Mouse (Mus musculus): Measurements from ENCODE around the gene Mgat2. TPM values are rescaled to one million over a fixed set of nuclear protein-coding genes. Genes with fewer than 3 reads are reported as not detected.

The Mgat2 gene
- polyA plus RNA-seq, 2 experiments from 2014 or later: 23.3 to 23.5 TPM

DNA sequence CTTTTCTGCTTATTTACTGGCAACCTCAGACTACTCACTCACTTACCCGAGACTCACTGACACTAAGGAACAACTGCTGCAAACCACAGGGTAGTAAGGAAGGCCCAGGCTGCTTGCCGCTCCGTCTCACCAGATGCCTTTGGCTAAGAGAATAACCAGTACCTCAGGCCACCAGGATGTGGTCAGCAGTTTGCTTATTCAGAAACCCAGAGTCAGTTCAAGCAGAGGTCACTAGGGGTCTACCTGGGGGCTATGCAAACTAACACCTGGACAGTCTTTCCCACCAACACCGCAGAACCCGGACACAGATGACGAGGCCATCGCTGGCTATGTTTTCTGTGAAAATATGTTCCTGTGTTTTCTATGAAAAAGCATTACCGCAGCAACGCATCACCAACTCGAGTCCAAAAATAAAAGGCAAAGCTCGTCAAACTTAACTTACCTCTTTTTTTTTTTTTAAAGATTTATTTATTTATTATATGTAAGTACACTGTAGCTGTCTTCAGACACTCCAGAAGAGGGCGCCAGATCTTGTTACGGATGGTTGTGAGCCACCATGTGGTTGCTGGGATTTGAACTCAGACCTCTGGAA, 29.3 kb downstream of the Mgat2 start:
- ATAC-seq: no peak

GRCm38 (mm10) chr12:69214393-69214792, 30.4 kb downstream of the Mgat2 start:
- ATAC-seq: no peak

DNA sequence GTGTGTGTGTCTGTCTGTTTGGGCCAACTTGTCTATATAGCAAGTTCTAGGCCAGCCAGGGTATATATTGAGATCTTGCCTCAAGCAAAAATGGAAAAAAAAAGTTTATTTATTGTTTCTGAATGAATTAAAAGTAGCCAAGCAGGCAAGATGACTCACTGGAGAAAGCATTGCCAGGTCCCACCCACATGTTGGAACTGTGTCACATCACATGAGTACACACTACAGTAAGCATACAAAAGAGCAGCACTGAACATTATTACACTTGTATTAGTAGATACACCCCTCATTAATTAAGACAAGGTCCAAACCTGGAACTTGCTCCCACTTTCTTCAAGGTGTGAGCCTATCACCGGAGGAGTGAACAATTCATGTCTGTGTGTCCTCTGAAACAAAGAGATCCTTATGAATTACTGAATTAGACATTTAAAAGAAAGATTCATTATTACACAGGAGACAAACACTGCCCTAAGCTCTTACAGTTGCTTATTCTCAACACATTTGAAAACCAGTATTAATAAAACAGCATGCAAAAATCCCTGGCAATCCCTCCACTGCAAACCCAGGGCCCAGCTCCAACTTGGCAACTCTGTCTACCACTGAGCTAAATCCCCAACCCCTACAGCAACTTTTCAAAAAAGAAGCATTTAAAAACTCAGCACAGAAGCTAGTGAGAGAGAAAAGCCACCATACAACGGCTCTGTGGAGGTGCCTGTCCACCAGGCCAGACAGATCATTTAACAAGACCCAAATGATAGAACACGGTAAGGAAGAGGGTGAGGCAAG, 31.2 kb downstream of the Mgat2 start:
- ATAC-seq: no peak

GRCm38 (mm10) chr12:69216587-69216986, 32.6 kb downstream of the Mgat2 start:
- ATAC-seq: no peak

DNA sequence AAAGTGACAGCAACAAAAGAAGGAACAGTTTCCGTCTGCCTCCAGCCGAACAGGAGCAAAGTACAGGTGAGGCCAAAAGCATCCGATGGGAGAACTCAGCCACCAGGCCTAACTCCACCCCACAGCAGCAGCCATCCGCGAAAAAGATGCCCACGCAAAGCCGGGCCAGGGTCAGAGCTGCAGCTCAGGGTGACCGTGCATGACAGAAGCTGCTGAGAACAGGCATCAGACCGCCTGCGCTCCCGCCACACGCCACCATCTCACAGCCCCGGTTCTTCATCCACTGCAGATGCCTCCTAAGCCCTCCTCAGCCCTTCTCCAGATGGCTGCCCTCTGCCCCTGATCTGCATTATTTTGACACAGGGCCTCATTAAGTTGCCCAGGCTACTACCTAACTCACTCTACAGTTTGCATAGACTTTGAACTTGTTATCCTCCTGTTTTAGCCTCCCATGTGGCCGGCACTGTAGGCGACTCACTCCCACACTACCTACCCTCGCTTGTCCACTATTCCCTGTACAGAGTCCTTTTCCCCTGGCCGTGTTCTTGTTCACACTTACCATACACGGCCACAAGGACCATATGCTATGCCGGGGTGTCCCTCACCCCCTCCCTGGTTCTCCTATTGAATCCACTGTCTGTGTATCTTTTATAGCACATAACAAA, 36.8 kb downstream of the Mgat2 start:
- ATAC-seq: no peak

- ATAC-seq: peak; percentile 88
Measured at GRCm38 (mm10) chr12:69227776-69228466, 44.0 kb downstream of the Mgat2 start, which contains the start of gene Pole2. Pole2 (minus strand) TSS chr12:69228195.

DNA sequence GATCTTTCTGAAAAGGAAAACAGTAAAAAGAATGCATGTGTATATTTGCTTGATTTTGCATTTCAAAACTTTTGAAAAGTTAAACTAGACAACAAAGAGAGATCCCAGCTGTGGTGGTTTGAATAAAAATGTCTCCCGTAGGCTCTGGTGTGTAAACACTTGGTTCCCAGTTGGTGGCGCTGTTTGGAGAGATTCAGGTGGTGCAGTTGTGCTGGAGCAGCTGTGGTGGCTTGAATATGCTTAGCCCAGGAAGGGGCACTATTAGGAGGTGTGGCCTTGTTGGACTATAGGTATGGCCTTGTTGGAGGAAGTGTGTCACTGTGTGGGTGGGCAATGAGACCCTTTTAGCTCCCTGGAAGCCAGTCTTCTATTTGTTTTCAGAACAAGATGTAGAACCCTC, 45.3 kb downstream of the Mgat2 start:
- ATAC-seq: no peak

- ATAC-seq: no peak
Measured at GRCm38 (mm10) chr12:69235782-69236181, 51.8 kb downstream of the Mgat2 start.

Other genes with a start within 250 kb of the Mgat2 start
- gene Rps29, start 25.0 kb upstream of the Mgat2 start, polyA plus RNA-seq (2017; shearing (Covaris generic)): 1,000 to 10,000 TPM; 2,273 to 4,022 TPM
- 1 to 10 TPM; 1.7 to 4.0 TPM for gene Lrr1, start 15.3 kb upstream of the Mgat2 start, polyA plus RNA-seq (2017; shearing (Covaris generic))
- gene Rpl36al, start 74 bp upstream of the Mgat2 start, polyA plus RNA-seq (2017; shearing (Covaris generic)): 100 to 1,000 TPM; 638 to 650 TPM
- 10 to 100 TPM in 1 of 2 experiments, 1 to 10 TPM in 1; 8.2 to 10.3 TPM for gene Gm49383, start 12.9 kb downstream of the Mgat2 start, polyA plus RNA-seq (2017; shearing (Covaris generic))
- gene Dnaaf2, start 14.3 kb downstream of the Mgat2 start, polyA plus RNA-seq (2017; shearing (Covaris generic)): 1 to 10 TPM; 3.3 to 5.2 TPM
- gene Gm49384, start 20.1 kb downstream of the Mgat2 start, polyA plus RNA-seq (2017; shearing (Covaris generic)): 1 to 10 TPM; 8.2 to 9.1 TPM
- gene Pole2, start 44.0 kb downstream of the Mgat2 start, polyA plus RNA-seq (2017; shearing (Covaris generic)): 10 to 100 TPM; 14.2 to 15.5 TPM
- 10 to 100 TPM; 13.0 to 26.6 TPM for gene Klhdc1, start 57.0 kb downstream of the Mgat2 start, polyA plus RNA-seq (2017; shearing (Covaris generic))
- 10 to 100 TPM; 11.8 to 19.7 TPM for gene Klhdc2, start 112.5 kb downstream of the Mgat2 start, polyA plus RNA-seq (2017; shearing (Covaris generic))
- 100 to 1,000 TPM; 138 to 148 TPM for gene Nemf, start 173.0 kb downstream of the Mgat2 start, polyA plus RNA-seq (2017; shearing (Covaris generic))
- 10 to 100 TPM; 35.2 to 74.5 TPM for gene Arf6, start 188.0 kb downstream of the Mgat2 start, polyA plus RNA-seq (2017; shearing (Covaris generic))
- not detected for gene Gm9887, start 188.3 kb downstream of the Mgat2 start, polyA plus RNA-seq (2017; shearing (Covaris generic))

All from activated CD4-positive, CD25-positive, alpha-beta regulatory T cell, adult 4 months (primary cell).